Mouse (Mus musculus) liver, embryonic 15.5 days (tissue): ENCODE data around the gene Btg4. TPM values are rescaled to one million over a fixed set of nuclear protein-coding genes. Genes with fewer than 3 reads are reported as not detected.
A peak's percentile ranks its signal among the peaks of the same experiment; 100 is the strongest.

Source experiments
- ATAC-seq: fragments of 200-750 bp; cut with Nextera tagmentation; 2 replicates; pipeline ENCODE4 v1.8.0; 2017; ENCODE audit warnings: moderate number of reproducible peaks, mild to moderate bottlenecking, moderate library complexity; ENCODE audit not compliant: insufficient read depth
- H3K27ac ChIP-seq: fragments of 300-500 bp; sonication (generic); replicated peaks from 2 replicates; pipeline ENCODE4 v1.5.1; 2015; ENCODE audit warnings: mild to moderate bottlenecking, inconsistent platforms
- H3K27me3 ChIP-seq: fragments of 300-500 bp; sonication (generic); 2 replicates; pipeline ENCODE4 v1.6.1; 2015; ENCODE audit warnings: mild to moderate bottlenecking, inconsistent platforms
- H3K36me3 ChIP-seq: fragments of 300-500 bp; sonication (generic); replicated peaks from 2 replicates; pipeline ENCODE4 v1.6.1; 2015; ENCODE audit warnings: moderate library complexity, mild to moderate bottlenecking, inconsistent platforms
- H3K4me1 ChIP-seq: fragments of 300-500 bp; sonication (generic); replicated peaks from 2 replicates; pipeline ENCODE4 v1.6.1; 2015; ENCODE audit warnings: inconsistent platforms
- H3K4me2 ChIP-seq: fragments of 300-500 bp; sonication (generic); 2 replicates; pipeline ENCODE4 v1.6.1; 2015; ENCODE audit warnings: moderate library complexity, mild to moderate bottlenecking, inconsistent platforms
- H3K4me3 ChIP-seq: fragments of 300-500 bp; sonication (generic); replicated peaks from 2 replicates; pipeline ENCODE4 v1.5.1; 2015; ENCODE audit warnings: mild to moderate bottlenecking, inconsistent platforms
- H3K9ac ChIP-seq: fragments of 300-500 bp; sonication (generic); 2 replicates; pipeline ENCODE4 v1.6.1; 2015; ENCODE audit warnings: moderate library complexity, mild to moderate bottlenecking, inconsistent platforms
- H3K9me3 ChIP-seq: fragments of 300-500 bp; sonication (generic); replicated peaks from 2 replicates; pipeline ENCODE4 v1.6.1; 2016; ENCODE audit warnings: inconsistent platforms
- WGBS: fragments of 180-500 bp; shearing (Covaris S2); methylation state at CpG from one replicate; pipeline ENCODE4 v1.1.7; 2015; ENCODE audit warnings: mixed read lengths; ENCODE audit not compliant: insufficient replicate concordance; 5-methylcytosine and 5-hydroxymethylcytosine counted together
- microRNA counts: library from miRNA; unstranded; fragments of <30 nt; microRNA quantifications from one replicate; lab custom pipeline; 2016
- microRNA-seq: library from miRNA; unstranded; fragments of <30 nt; microRNA quantifications from one replicate; pipeline ENCODE4, GENCODE M21; 2016
- polyA plus RNA-seq: library from polyadenylated mRNA; unstranded; fragments of >200 nt; fragmentation: Nextera tagmentation; extraction: Ambion mirVana; gene quantifications from 2 replicates; pipeline ENCODE4 v1.2.1, GENCODE M21; 2015

The Btg4 gene
- polyA plus RNA-seq, 1 experiment from 2014 or later: not detected

- Histone ChIP-seq H3K9ac (no peak overlapping the region), H3K4me2 (no peak overlapping the region), H3K4me3 (no peak overlapping the region), H3K27me3 (no peaks in the 10 kb centered on the region), H3K36me3 (no peaks in the 10 kb centered on the region), H3K4me1 (no peaks in the 10 kb centered on the region), H3K27ac (no peak overlapping the region), H3K9me3 (no peaks in the 10 kb centered on the region)
- no peak for ATAC-seq
- WGBS: 54% methylated on average over 11 of the region's 11 CpGs
Observed at GRCm38 (mm10) chr9:51167954-51168353, 107.3 kb downstream of the Btg4 start.

GRCm38 (mm10) chr9:51168698-51169097, 108.0 kb downstream of the Btg4 start:
- no peak overlapping the region for H3K4me3 ChIP-seq
- no peak overlapping the region for H3K4me2 ChIP-seq
- WGBS: 50% methylated on average over 5 of the region's 5 CpGs
- ATAC-seq: no peak
- H3K9me3 ChIP-seq: no peaks in the 10 kb centered on the region
- H3K36me3 ChIP-seq: no peaks in the 10 kb centered on the region
- H3K27me3 ChIP-seq: no peaks in the 10 kb centered on the region
- H3K9ac ChIP-seq: no peak overlapping the region
- H3K27ac ChIP-seq: no peak overlapping the region
- no peaks in the 10 kb centered on the region for H3K4me1 ChIP-seq

DNA sequence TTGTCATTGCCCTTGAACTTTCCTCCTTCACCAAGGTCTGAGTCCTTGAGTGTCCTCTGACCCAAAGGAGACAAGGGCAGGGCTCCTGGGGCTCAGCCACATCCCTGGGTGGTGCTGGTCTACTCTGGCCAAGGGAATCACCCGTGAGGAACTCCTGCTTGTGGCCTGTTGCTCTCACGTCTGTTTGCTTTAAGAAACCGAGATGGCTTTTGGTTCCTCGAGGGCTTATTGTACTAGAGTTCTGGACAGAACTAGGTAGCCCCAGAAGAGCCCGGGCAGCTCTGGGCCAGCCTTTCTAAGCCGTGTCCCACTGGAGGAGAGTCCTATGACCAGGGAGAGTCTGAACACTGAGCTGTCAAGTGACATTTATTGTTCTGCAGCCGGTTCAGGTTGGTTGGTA, 108.4 kb downstream of the Btg4 start:
- Histone ChIP-seq H3K4me2 (no peak overlapping the region), H3K27me3 (no peaks in the 10 kb centered on the region), H3K9ac (no peak overlapping the region), H3K36me3 (no peaks in the 10 kb centered on the region), H3K27ac (no peak overlapping the region), H3K4me3 (no peak overlapping the region), H3K9me3 (no peaks in the 10 kb centered on the region), H3K4me1 (no peaks in the 10 kb centered on the region)
- 53% methylated on average over 7 of the region's 7 CpGs for WGBS
- ATAC-seq: no peak

MicroRNAs within 50 kb of the gene (microRNA counts, 519-probe panel; counts per million panel counts)
- microRNA mmu-miR-34b-3p (lab: Ali Mortazavi, UCI) (2,123 counts per million, percentile 29 among the panel's probes with 10 or more counts), microRNA mmu-miR-34b-5p (lab: Ali Mortazavi, UCI) (2,435 counts per million, percentile 42 among the panel's probes with 10 or more counts), microRNA mmu-miR-34c (lab: Ali Mortazavi, UCI) (4,058 counts per million, percentile 83 among the panel's probes with 10 or more counts)

Small RNAs within 50 kb of the gene (microRNA-seq; reads per million reads assigned to microRNA genes)
- gene Mir34b (5.1 reads per million, percentile 17 among the genes with 10 or more reads in this experiment), gene Mir34c (83.0 reads per million, percentile 50 among the genes with 10 or more reads in this experiment)

Other genes with a start within 250 kb of the Btg4 start
- gene Ppp2r1b, start 215.6 kb upstream of the Btg4 start, polyA plus RNA-seq: 68.8 and 70.2 TPM in 2 replicates
- gene Sik2, start 51.8 kb upstream of the Btg4 start, polyA plus RNA-seq: 9.8 and 11.0 TPM in 2 replicates
- gene Layn, start 16.2 kb downstream of the Btg4 start, polyA plus RNA-seq: 1.7 and 1.8 TPM in 2 replicates
- not detected in 2 replicates for gene 4833427G06Rik, start 41.2 kb downstream of the Btg4 start, polyA plus RNA-seq
- gene Gm32742, start 104.6 kb downstream of the Btg4 start, polyA plus RNA-seq: not detected in 2 replicates
- gene Pou2af1, start 152.8 kb downstream of the Btg4 start, polyA plus RNA-seq: 1.3 and 1.5 TPM in 2 replicates
- 0.26 and 0.30 TPM in 2 replicates for gene Colca2, start 217.7 kb downstream of the Btg4 start, polyA plus RNA-seq